Mouse (Mus musculus) spleen, adult 2 months (tissue): ENCODE results near the gene Rab24. TPM values are rescaled to one million over a fixed set of nuclear protein-coding genes. Genes with fewer than 3 reads are reported as not detected.

ENCODE experiments used
- DNase-seq, 2 experiments: peaks; one replicate each; pipeline versions ENCODE4 v3.0.0 to v3.0.0-alpha.2; 2012 to 2021; ENCODE audit warnings: low spot score in 2 of 2, low read depth in 1 of 2
- H3K27ac ChIP-seq: fragments of 200-500 bp; 2 replicates; pipeline ENCODE4 v1.5.1; 2012; ENCODE audit warnings: low read length, inconsistent platforms; ENCODE audit not compliant: insufficient read depth
- H3K27me3 ChIP-seq: fragments of 200-500 bp; 2 replicates; pipeline ENCODE4 v1.6.1; 2012; ENCODE audit warnings: mild to moderate bottlenecking, moderate library complexity, low read length, inconsistent platforms; ENCODE audit not compliant: control insufficient read depth, insufficient read depth
- H3K36me3 ChIP-seq: fragments of 200-500 bp; 2 replicates; pipeline ENCODE4 v1.6.1; 2012; ENCODE audit warnings: mild to moderate bottlenecking, low read length, inconsistent platforms; ENCODE audit not compliant: control insufficient read depth, insufficient read depth
- H3K4me1 ChIP-seq: fragments of 200-500 bp; 2 replicates; pipeline ENCODE4 v1.6.1; 2011; ENCODE audit warnings: inconsistent platforms; ENCODE audit not compliant: control insufficient read depth, insufficient read depth, insufficient read length
- H3K4me3 ChIP-seq: fragments of 200-500 bp; 2 replicates; pipeline ENCODE4 v1.5.1; 2011; ENCODE audit warnings: mild to moderate bottlenecking, inconsistent platforms; ENCODE audit not compliant: insufficient read depth, insufficient read length; ENCODE audit errors: extremely low read depth
- CTCF ChIP-seq: fragments of 200-500 bp; IDR thresholded peaks from 2 replicates; pipeline ENCODE4 v1.5.1; 2011; ENCODE audit warnings: mild to moderate bottlenecking, inconsistent platforms; ENCODE audit not compliant: insufficient read depth, insufficient read length, insufficient replicate concordance; ENCODE audit errors: extremely low read depth
- POLR2A ChIP-seq: fragments of 200-500 bp; IDR thresholded peaks from 2 replicates; pipeline ENCODE4 v1.6.1; 2011; ENCODE audit warnings: low read depth, low read length, inconsistent platforms
- WGBS: fragments of 180-500 bp; shearing (Covaris S2); methylation state at CpG from one replicate; pipeline ENCODE4 v1.1.7; 2018; 5-methylcytosine and 5-hydroxymethylcytosine counted together
- polyA plus RNA-seq: library from polyadenylated mRNA; depleted of rRNA; stranded (reverse); fragments of >200 nt; gene quantifications from 2 replicates; pipeline ENCODE4 v1.2.3, GENCODE M21; 2012

Gene Rab24
- polyA plus RNA-seq, 1 experiment, result 54.7 TPM

- no peaks in the 10 kb centered on the region for H3K27me3 ChIP-seq
- peak overlapping the region; percentile 93 for H3K27ac ChIP-seq
- WGBS, result 1% methylated on average over 32 of the region's 32 CpGs
- peaks cover 11% of the 10 kb centered on the region for H3K36me3 ChIP-seq
- H3K4me1 ChIP-seq, result no peaks in the 10 kb centered on the region; the same call in 1 of the 2 replicates
- DNase-seq, result no peak
- H3K4me3 ChIP-seq, result peak overlapping the region; percentile 89
- TF ChIP-seq POLR2A (no peak), CTCF (no peak)
Measured at GRCm38 (mm10) chr13:55361974-55362452, 40.3 kb upstream of the Rab24 start.

DNA sequence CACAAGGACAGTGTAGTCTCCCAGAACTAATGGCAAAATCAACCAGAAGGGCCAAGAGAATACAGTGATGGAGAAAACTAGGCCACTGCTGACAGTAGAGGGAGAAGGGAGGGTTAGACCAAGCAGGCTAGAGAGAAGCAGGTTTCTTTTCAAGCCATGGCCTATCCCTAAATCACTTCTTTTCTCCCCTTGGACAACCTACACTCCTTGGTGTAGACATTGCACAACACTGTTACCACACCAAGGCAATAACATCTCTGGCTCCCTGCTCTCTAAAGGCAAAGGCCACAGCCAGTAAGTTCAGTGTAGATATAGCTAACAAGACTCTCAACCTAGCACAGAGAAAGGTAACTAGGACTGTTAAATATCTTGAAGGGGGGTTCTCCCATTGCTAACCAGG lies 39.4 kb upstream of the Rab24 start:
- Histone ChIP-seq H3K27ac (no peak overlapping the region), H3K27me3 (no peaks in the 10 kb centered on the region), H3K4me1 (no peaks in the 10 kb centered on the region; the same call in 1 of the 2 replicates), H3K36me3 (peaks cover 11% of the 10 kb centered on the region), H3K4me3 (no peak overlapping the region)
- TF ChIP-seq POLR2A, result no peak
- TF ChIP-seq CTCF, result no peak
- DNase-seq, result no peak

- Histone ChIP-seq H3K27me3 (no peaks in the 10 kb centered on the region), H3K4me1 (no peaks in the 10 kb centered on the region), H3K4me3 (no peak overlapping the region), H3K27ac (no peak overlapping the region), H3K36me3 (peaks cover 61% of the 10 kb centered on the region)
- 81% methylated on average over 11 of the region's 11 CpGs for WGBS
- DNase-seq, result no peak
- TF ChIP-seq CTCF, result no peak
- no peak for TF ChIP-seq POLR2A
Measured at GRCm38 (mm10) chr13:55346745-55347144, 25.0 kb upstream of the Rab24 start.

GRCm38 (mm10) chr13:55344286-55344685 lies 22.5 kb upstream of the Rab24 start:
- no peak overlapping the region for H3K4me3 ChIP-seq
- peaks cover 44% of the 10 kb centered on the region for H3K36me3 ChIP-seq
- no peak overlapping the region for H3K27ac ChIP-seq
- no peak for DNase-seq
- TF ChIP-seq POLR2A (no peak), CTCF (no peak)
- WGBS, result 90% methylated on average over 7 of the region's 7 CpGs
- H3K4me1 ChIP-seq, result no peaks in the 10 kb centered on the region
- no peaks in the 10 kb centered on the region for H3K27me3 ChIP-seq

DNA sequence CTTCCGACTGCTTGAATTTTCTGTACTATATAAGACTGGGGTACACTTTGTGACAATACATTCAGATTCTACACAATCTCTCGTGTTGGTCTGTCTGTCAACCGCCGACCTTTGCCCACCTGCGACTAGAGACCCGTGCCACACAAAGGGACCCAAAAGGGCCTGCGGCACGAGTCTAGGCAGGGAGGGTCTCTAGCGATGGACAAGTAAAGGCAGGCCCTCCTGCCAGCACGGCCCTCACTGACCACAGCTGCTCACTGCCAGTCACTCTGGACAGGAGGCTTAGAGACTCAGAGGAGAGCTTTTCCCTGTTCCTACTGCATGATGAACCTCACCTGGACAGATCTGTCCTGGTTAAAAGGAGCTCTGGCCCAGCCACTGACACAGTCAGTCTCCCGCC lies 20.7 kb upstream of the Rab24 start:
- 69% methylated on average over 11 of the region's 11 CpGs for WGBS
- DNase-seq, result no peak
- Histone ChIP-seq H3K4me3 (no peak overlapping the region), H3K36me3 (peaks cover 28% of the 10 kb centered on the region), H3K4me1 (no peaks in the 10 kb centered on the region), H3K27ac (no peak overlapping the region), H3K27me3 (no peaks in the 10 kb centered on the region)
- no peak for TF ChIP-seq POLR2A
- no peak for TF ChIP-seq CTCF

DNA sequence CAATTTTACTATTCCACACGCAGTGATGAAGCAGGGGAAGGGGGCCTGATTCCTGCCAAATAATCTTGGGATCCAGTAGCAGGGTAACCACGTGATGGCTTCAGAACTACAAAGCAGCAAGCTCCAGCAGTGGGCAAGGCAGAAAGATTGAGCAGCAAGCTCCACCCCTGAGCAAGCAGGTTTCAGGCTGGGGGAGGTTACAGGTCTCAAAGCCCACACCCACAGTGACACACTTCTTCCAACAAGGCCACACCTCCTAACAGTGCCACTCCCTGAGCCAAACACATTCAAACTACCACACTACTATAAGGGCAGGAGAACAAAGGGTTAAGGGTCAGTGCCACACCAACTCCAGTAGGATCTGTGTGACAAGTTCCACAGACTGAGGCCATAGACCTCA lies 17.5 kb upstream of the Rab24 start:
- no peaks in the 10 kb centered on the region for H3K27me3 ChIP-seq
- TF ChIP-seq POLR2A, result no peak
- TF ChIP-seq CTCF, result no peak
- no peak overlapping the region for H3K27ac ChIP-seq
- H3K36me3 ChIP-seq, result peaks cover 4% of the 10 kb centered on the region; the same call in 1 of the 2 replicates
- no peak for DNase-seq
- 50% methylated on average over 2 of the region's 2 CpGs for WGBS
- H3K4me3 ChIP-seq, result no peak overlapping the region
- no peaks in the 10 kb centered on the region for H3K4me1 ChIP-seq

- Histone ChIP-seq H3K27ac (no peak overlapping the region), H3K4me3 (no peak overlapping the region), H3K4me1 (no peaks in the 10 kb centered on the region), H3K36me3 (no peaks in the 10 kb centered on the region), H3K27me3 (no peaks in the 10 kb centered on the region)
- DNase-seq, result no peak
- 79% methylated on average over 12 of the region's 12 CpGs for WGBS
- TF ChIP-seq CTCF (no peak), POLR2A (no peak)
Measured at GRCm38 (mm10) chr13:55338131-55339054, 16.6 kb upstream of the Rab24 start.
